Mouse (Mus musculus) adrenal gland, postnatal 25 days (tissue): ENCODE measurements around the gene Tcte2. TPM values are rescaled to one million over a fixed set of nuclear protein-coding genes. Genes with fewer than 3 reads are reported as not detected.

Experiments used
- DNase-seq: peaks from one replicate; pipeline ENCODE4 v3.0.0; 2021; ENCODE audit warnings: mixed read lengths
- total RNA-seq: library from RNA; stranded (reverse); gene quantifications from 2 replicates; pipeline ENCODE4 v1.2.3, GENCODE M21; 2021

The Tcte2 gene
- total RNA-seq, 1 experiment from 2014 or later: 6.0 TPM

- no peak for DNase-seq
These were observed 45.3 kb downstream of the Tcte2 start for GRCm38 (mm10) chr17:13716336-13716735.

GRCm38 (mm10) chr17:13715511-13715910, 46.1 kb downstream of the Tcte2 start:
- no peak for DNase-seq

- DNase-seq: no peak
These were observed 47.0 kb downstream of the Tcte2 start for GRCm38 (mm10) chr17:13714654-13715053.

GRCm38 (mm10) chr17:13714128-13714527, 47.5 kb downstream of the Tcte2 start:
- no peak for DNase-seq

- no peak for DNase-seq
These were observed 49.1 kb downstream of the Tcte2 start for GRCm38 (mm10) chr17:13712518-13712917.

GRCm38 (mm10) chr17:13712116-13712515, 49.5 kb downstream of the Tcte2 start:
- no peak for DNase-seq

- peak; percentile 49 for DNase-seq
These were observed 50.5 kb downstream of the Tcte2 start for GRCm38 (mm10) chr17:13711173-13711572.

- peak; percentile 28 for DNase-seq
These were observed 56.1 kb downstream of the Tcte2 start for GRCm38 (mm10) chr17:13705481-13705921.

- DNase-seq: no peak
These were observed 57.9 kb downstream of the Tcte2 start for GRCm38 (mm10) chr17:13703611-13704320.

GRCm38 (mm10) chr17:13700131-13701016, 61.3 kb downstream of the Tcte2 start:
- DNase-seq: peak; percentile 49

- DNase-seq: no peak
These were observed 61.9 kb downstream of the Tcte2 start for GRCm38 (mm10) chr17:13699716-13700115.

- DNase-seq: no peak
These were observed 63.4 kb downstream of the Tcte2 start for GRCm38 (mm10) chr17:13698194-13698593.

- no peak for DNase-seq
These were observed 64.0 kb downstream of the Tcte2 start for GRCm38 (mm10) chr17:13697646-13698045.

GRCm38 (mm10) chr17:13695881-13696280, 65.7 kb downstream of the Tcte2 start:
- DNase-seq: no peak

- no peak for DNase-seq
These were observed 66.4 kb downstream of the Tcte2 start for GRCm38 (mm10) chr17:13695211-13695610.

- DNase-seq: no peak
These were observed 67.4 kb downstream of the Tcte2 start for GRCm38 (mm10) chr17:13694181-13694580.

GRCm38 (mm10) chr17:13687656-13688055, 74.0 kb downstream of the Tcte2 start:
- DNase-seq: peak; percentile 54

GRCm38 (mm10) chr17:13687086-13687485, 74.5 kb downstream of the Tcte2 start:
- DNase-seq: no peak

GRCm38 (mm10) chr17:13685621-13686020, 76.0 kb downstream of the Tcte2 start:
- no peak for DNase-seq

GRCm38 (mm10) chr17:13684256-13684655, 77.4 kb downstream of the Tcte2 start:
- no peak for DNase-seq

GRCm38 (mm10) chr17:13683411-13684174, 78.0 kb downstream of the Tcte2 start:
- DNase-seq: peak; percentile 54

- no peak for DNase-seq
These were observed 78.6 kb downstream of the Tcte2 start for GRCm38 (mm10) chr17:13683027-13683410.
